Mouse (Mus musculus): ENCODE measurements at regions not wholly inside any gene's neighbourhood (a gene's known extent, or its start where the extent isn't known, plus 50 kb on each side); places are given as distances from the start of the nearest gene placed in this dataset.

- peaks cover 43% of the 10 kb centered on the region for H3K4me1 ChIP-seq
- TF ChIP-seq GATA1 (IDR thresholded peaks at IDR 0.05; ENCODE audit: borderline replicate concordance, low read length) = no peak
Observed at GRCm38 (mm10) chr15:61441734-61442398, 519.1 kb upstream of the A1bg start.

DNA sequence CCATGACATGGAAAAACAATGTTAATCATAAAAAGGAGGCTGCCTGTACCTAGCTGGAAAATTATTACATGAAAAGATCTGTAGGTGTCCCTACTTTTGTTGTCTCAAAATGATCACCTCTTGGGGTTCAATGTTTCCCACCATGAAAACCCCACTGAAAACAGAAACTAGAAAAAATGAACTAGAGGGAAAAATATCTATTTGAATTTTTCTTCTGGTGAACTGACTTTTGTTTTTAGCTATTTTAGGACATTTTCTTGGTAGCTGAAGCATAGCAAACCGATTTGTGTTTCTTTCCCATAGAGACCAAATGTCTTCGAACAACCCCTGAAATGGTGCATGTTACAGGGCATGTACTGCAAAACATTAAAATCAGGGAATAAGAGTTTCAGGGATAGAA is 518.2 kb upstream of the A1bg start:
- H3K9me3 ChIP-seq = no peaks in the 10 kb centered on the region
- no peak for TF ChIP-seq GATA1 (IDR thresholded peaks at IDR 0.05; ENCODE audit: borderline replicate concordance, low read length)
- TF ChIP-seq FLI1 (IDR thresholded peaks at IDR 0.05; ENCODE audit: low read length) = no peak
- H3K4me3 ChIP-seq (replicated peaks) = no peak overlapping the region
- H3K36me3 ChIP-seq (replicated peaks; ENCODE audit: low read length) = no peaks in the 10 kb centered on the region
- H3K27me3 ChIP-seq (replicated peaks) = no peaks in the 10 kb centered on the region
- peaks cover 43% of the 10 kb centered on the region for H3K4me1 ChIP-seq

More at GRCm38 (mm10) chr15:61441734-61442398, 519.1 kb upstream of the A1bg start:
- H3K9me3 ChIP-seq = no peaks in the 10 kb centered on the region
- no peaks in the 10 kb centered on the region for H3K36me3 ChIP-seq (replicated peaks; ENCODE audit: low read length)
- no peak overlapping the region for H3K4me3 ChIP-seq (replicated peaks)
- H3K27me3 ChIP-seq (replicated peaks) = no peaks in the 10 kb centered on the region

GRCm38 (mm10) chr15:61440284-61440683 is 517.5 kb upstream of the A1bg start:
- peaks cover 43% of the 10 kb centered on the region for H3K4me1 ChIP-seq
- no peaks in the 10 kb centered on the region for H3K9me3 ChIP-seq
- no peaks in the 10 kb centered on the region for H3K36me3 ChIP-seq (replicated peaks; ENCODE audit: low read length)
- no peak overlapping the region for H3K4me3 ChIP-seq (replicated peaks)
- no peak for TF ChIP-seq FLI1 (IDR thresholded peaks at IDR 0.05; ENCODE audit: low read length)
- no peak for TF ChIP-seq GATA1 (IDR thresholded peaks at IDR 0.05; ENCODE audit: borderline replicate concordance, low read length)
- no peaks in the 10 kb centered on the region for H3K27me3 ChIP-seq (replicated peaks)

DNA sequence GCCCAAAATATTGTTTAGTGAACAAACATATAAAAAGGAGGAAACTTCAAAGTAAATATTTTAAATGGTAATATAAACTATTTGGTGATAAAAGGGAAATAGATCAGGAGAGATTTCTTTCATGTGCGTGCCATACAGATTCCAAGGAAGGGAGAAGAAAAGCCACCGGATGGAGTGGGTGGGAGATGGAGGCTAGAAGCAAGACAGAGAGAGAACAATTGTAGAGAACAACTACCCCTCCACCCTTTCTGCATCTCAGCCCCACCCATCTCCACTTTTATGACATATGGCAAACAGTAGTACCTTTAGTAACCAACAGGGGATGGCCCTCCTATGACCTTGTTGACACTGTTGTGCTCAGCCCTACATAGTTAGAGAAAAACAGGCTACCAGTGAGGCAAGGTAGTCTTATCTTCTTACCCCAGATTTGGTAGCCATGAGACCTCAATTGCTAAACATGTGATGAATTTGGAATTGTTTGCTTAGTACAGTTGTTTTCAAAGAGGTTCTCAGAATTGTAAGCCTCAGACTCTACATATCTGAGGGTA is 516.9 kb upstream of the A1bg start:
- Histone ChIP-seq H3K4me1 (peaks cover 43% of the 10 kb centered on the region), H3K27me3 (replicated peaks) (no peaks in the 10 kb centered on the region), H3K9me3 (no peaks in the 10 kb centered on the region), H3K4me3 (replicated peaks) (no peak overlapping the region), H3K36me3 (replicated peaks; ENCODE audit: low read length) (no peaks in the 10 kb centered on the region)
- TF ChIP-seq GATA1 (IDR thresholded peaks at IDR 0.05; ENCODE audit: borderline replicate concordance, low read length) = no peak
- no peak for TF ChIP-seq FLI1 (IDR thresholded peaks at IDR 0.05; ENCODE audit: low read length)

- no peaks in the 10 kb centered on the region for H3K36me3 ChIP-seq (replicated peaks; ENCODE audit: low read length)
- no peaks in the 10 kb centered on the region for H3K4me1 ChIP-seq
- no peak overlapping the region for H3K4me3 ChIP-seq (replicated peaks)
- TF ChIP-seq FLI1 (IDR thresholded peaks at IDR 0.05; ENCODE audit: low read length) (no peak), GATA1 (IDR thresholded peaks at IDR 0.05; ENCODE audit: borderline replicate concordance, low read length) (no peak)
- H3K9me3 ChIP-seq = no peaks in the 10 kb centered on the region
- no peaks in the 10 kb centered on the region for H3K27me3 ChIP-seq (replicated peaks)
Observed at GRCm38 (mm10) chr15:61428818-61429415, 506.1 kb upstream of the A1bg start.

DNA sequence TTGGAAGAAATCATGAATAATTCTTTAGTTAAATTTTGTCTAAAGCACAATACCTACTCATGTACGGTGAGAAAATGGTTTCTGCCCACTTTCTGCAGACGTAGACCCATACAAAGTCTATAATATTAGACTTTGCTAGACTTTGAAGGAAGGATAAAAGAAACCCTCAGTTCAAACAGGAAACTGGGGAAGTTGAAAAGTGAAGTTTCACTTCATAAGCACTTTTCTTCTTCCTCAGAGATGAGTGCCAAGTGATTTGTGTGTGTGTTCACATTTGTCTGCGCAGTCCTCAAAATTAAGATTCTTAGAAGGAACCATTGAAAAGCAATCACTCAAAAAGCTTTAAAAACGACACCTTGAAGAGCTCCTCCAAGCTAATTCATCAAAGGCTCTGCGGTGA is 500.2 kb upstream of the A1bg start:
- TF ChIP-seq GATA1 (IDR thresholded peaks at IDR 0.05; ENCODE audit: borderline replicate concordance, low read length) (no peak), FLI1 (IDR thresholded peaks at IDR 0.05; ENCODE audit: low read length) (no peak)
- Histone ChIP-seq H3K9me3 (no peaks in the 10 kb centered on the region), H3K4me3 (replicated peaks) (no peak overlapping the region), H3K36me3 (replicated peaks; ENCODE audit: low read length) (no peaks in the 10 kb centered on the region), H3K4me1 (no peaks in the 10 kb centered on the region), H3K27me3 (replicated peaks) (no peaks in the 10 kb centered on the region)

DNA sequence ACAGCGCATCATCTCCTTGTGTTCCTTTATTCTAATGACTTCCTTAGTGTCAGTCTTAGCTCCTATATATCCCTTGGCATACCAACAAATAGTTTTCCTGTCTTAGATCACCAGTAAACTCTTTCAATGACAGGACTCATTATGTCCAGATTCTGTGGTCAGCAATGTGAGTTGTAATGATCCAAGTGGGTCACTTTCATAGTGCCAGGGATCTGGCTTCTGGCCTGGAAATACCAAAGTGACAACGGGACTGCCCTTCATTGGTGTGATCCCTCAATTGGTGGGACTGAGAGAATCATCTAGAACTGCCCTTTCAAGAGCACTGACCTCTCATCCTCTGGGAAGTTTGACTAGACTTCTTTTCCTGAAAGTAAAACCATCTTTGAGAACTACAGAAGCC is 494.7 kb upstream of the A1bg start:
- no peak for TF ChIP-seq FLI1 (IDR thresholded peaks at IDR 0.05; ENCODE audit: low read length)
- no peak for TF ChIP-seq GATA1 (IDR thresholded peaks at IDR 0.05; ENCODE audit: borderline replicate concordance, low read length)
- Histone ChIP-seq H3K4me3 (replicated peaks) (no peak overlapping the region), H3K27me3 (replicated peaks) (no peaks in the 10 kb centered on the region), H3K4me1 (no peaks in the 10 kb centered on the region), H3K9me3 (no peaks in the 10 kb centered on the region), H3K36me3 (replicated peaks; ENCODE audit: low read length) (no peaks in the 10 kb centered on the region)

- Histone ChIP-seq H3K9me3 (no peaks in the 10 kb centered on the region), H3K4me1 (no peaks in the 10 kb centered on the region), H3K27me3 (replicated peaks) (no peaks in the 10 kb centered on the region), H3K36me3 (replicated peaks; ENCODE audit: low read length) (no peaks in the 10 kb centered on the region), H3K4me3 (replicated peaks) (no peak overlapping the region)
- no peak for TF ChIP-seq GATA1 (IDR thresholded peaks at IDR 0.05; ENCODE audit: borderline replicate concordance, low read length)
- no peak for TF ChIP-seq FLI1 (IDR thresholded peaks at IDR 0.05; ENCODE audit: low read length)
Observed at GRCm38 (mm10) chr15:61416841-61417240, 494.0 kb upstream of the A1bg start.

DNA sequence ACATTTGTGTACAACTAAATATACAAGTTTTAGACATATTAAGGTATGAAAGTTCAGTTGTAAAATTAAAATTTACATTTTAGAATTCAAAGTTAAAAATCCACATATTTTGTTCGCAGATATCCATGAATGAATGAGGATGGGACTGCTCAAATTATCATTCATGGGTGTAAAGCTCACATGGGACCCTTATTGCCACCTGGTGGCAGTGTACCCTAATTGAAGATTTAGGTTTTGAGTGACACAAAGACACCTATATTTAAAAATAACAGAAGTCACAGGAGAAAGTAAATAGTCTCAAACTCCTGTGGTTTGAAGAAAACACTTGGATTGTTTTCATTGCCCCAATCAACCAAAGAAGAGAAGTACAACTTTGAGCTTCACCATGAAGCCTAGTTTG is 492.8 kb upstream of the A1bg start:
- H3K4me3 ChIP-seq (replicated peaks) = no peak overlapping the region
- H3K36me3 ChIP-seq (replicated peaks; ENCODE audit: low read length) = no peaks in the 10 kb centered on the region
- no peaks in the 10 kb centered on the region for H3K27me3 ChIP-seq (replicated peaks)
- TF ChIP-seq GATA1 (IDR thresholded peaks at IDR 0.05; ENCODE audit: borderline replicate concordance, low read length) = no peak
- TF ChIP-seq FLI1 (IDR thresholded peaks at IDR 0.05; ENCODE audit: low read length) = no peak
- no peaks in the 10 kb centered on the region for H3K9me3 ChIP-seq
- no peaks in the 10 kb centered on the region for H3K4me1 ChIP-seq

DNA sequence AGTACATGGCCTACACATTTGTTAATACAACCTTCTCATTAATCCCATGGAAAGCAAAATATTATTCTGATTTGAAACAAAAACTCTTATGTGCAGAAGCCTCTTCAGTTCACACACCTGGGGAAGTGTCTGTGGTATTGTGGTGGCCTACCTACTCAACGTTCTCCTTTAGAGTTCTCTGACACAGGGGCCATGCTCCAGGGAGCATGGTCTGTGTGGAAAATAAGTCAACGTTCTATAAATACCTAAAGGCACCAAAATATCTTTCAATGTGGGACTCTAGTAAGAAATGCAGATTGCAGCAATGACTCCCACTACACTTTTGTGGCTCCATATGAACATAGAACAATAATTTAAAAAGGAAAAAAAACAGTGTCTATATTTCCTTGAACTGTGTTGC is 489.0 kb upstream of the A1bg start:
- no peak overlapping the region for H3K4me3 ChIP-seq (replicated peaks)
- H3K4me1 ChIP-seq = no peaks in the 10 kb centered on the region
- H3K36me3 ChIP-seq (replicated peaks; ENCODE audit: low read length) = no peaks in the 10 kb centered on the region
- no peaks in the 10 kb centered on the region for H3K9me3 ChIP-seq
- H3K27me3 ChIP-seq (replicated peaks) = no peaks in the 10 kb centered on the region
- TF ChIP-seq FLI1 (IDR thresholded peaks at IDR 0.05; ENCODE audit: low read length) (no peak), GATA1 (IDR thresholded peaks at IDR 0.05; ENCODE audit: borderline replicate concordance, low read length) (no peak)

Data from megakaryocyte, embryonic 14.5 days (primary cell).